9 mouse cellular contexts compared by ENCODE assay signal in the genomic region with DNA sequence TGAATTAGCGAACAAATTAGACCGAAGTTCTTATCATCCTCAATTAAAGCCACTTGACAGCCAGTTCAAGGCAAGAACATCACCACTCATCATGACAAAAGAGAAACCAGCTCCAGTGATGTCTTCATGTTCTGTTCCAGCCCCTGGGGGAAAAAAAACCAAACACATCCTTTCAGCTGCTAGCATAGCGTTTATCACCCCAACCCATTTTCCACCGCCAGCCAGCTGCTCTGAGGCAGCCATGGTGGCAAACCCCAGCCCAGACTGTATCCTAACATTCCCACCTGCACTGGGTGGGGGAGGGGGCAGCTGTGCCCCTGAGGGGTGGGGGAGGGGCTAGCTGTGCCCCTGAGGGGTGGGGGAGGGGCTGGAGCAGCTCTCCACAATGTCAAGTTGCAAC. TPM values are rescaled to one million over a fixed set of nuclear protein-coding genes. Genes with fewer than 3 reads are reported as not detected.
A peak's percentile ranks its signal among the peaks of the same experiment; 100 is the strongest.
DNase-seq lines count a peak whose midpoint lies in the region; ATAC-seq and TF ChIP-seq lines count a peak whose summit lies in the region.
"Had no signal": no experiment of that assay in that cellular context is flagged by ENCODE, and none has a peak within 500 bp of the region (broad histone marks: within the 10 kb centered on the region; RNA-seq: fewer than 3 reads in every experiment).

No protein-coding gene starts in this region.

- no peak overlapping the region for H3K9ac ChIP-seq in heart, embryonic 14.5 days (ENCODE audit: low read length)
- no peak overlapping the region for H3K9ac ChIP-seq in heart, adult 2 months (ENCODE audit: low read depth, low read length)
- H3K9ac ChIP-seq in liver, embryonic 12.5 days = no peak overlapping the region

- WGBS in heart, embryonic 14.5 days = 8% methylated on average over 4 of the region's 4 CpGs
- 19% methylated on average over 4 of the region's 4 CpGs for WGBS in heart, adult 2 months
- 12% methylated on average over 4 of the region's 4 CpGs for WGBS in liver, embryonic 12.5 days (ENCODE audit: insufficient replicate concordance)

- TF ChIP-seq EP300 in heart, adult 2 months (IDR thresholded peaks at IDR 0.05; ENCODE audit: insufficient read depth, low read depth, low read length) = no peak

- H3K9me3 ChIP-seq in heart, embryonic 14.5 days (ENCODE audit: control insufficient read depth, low read length) = 0 out of 2 replicates have a peak, but pooled peaks cover 2% of the 10 kb centered on the region
- H3K9me3 ChIP-seq in liver, embryonic 12.5 days (replicated peaks) = no peaks in the 10 kb centered on the region

- no peak for TF ChIP-seq POLR2A in heart, adult 2 months (IDR thresholded peaks at IDR 0.05; ENCODE audit: insufficient read depth, low read depth, low read length)

- intact Hi-C loops in heart, adult 2 months (cut with DNase I) = no loop called here
- intact Hi-C loops in gastrocnemius, adult 2 months (cut with DNase I) = no loop called here

- peaks cover 21 to 34% of the 10 kb centered on the region in 2 experiments for H3K4me1 ChIP-seq in heart, embryonic 14.5 days (ENCODE audit: control insufficient read depth in 2 of 2, insufficient read depth in 2 of 2, low read length in 2 of 2)
- H3K4me1 ChIP-seq in heart, adult 2 months (ENCODE audit: control insufficient read depth, insufficient read depth, low read length) = peaks cover 4% of the 10 kb centered on the region
- peaks cover 8% of the 10 kb centered on the region; the same call in 1 of the 2 replicates for H3K4me1 ChIP-seq in liver, embryonic 12.5 days

- no peak overlapping the region for H3K4me3 ChIP-seq in heart, embryonic 14.5 days (ENCODE audit: control insufficient read depth in 1 of 2, insufficient read depth in 1 of 2, low read depth in 1 of 2, low read length in 2 of 2)
- no peak overlapping the region for H3K4me3 ChIP-seq in heart, adult 2 months
- H3K4me3 ChIP-seq in liver, embryonic 12.5 days = no peak overlapping the region
- H3K4me3 ChIP-seq in gastrocnemius, adult 2 months = no peak overlapping the region

- peak overlapping the region; percentile 52 to 92 for H3K27ac ChIP-seq in heart, embryonic 14.5 days (replicated peaks in 1 of 2; ENCODE audit: control insufficient read depth in 1 of 2, insufficient read depth in 1 of 2, low read depth in 2 of 2, low read length in 2 of 2)
- H3K27ac ChIP-seq in heart, adult 2 months = no peak overlapping the region
- no peak overlapping the region for H3K27ac ChIP-seq in liver, embryonic 12.5 days
- H3K27ac ChIP-seq in gastrocnemius, adult 2 months = no peak overlapping the region

- TF ChIP-seq CTCF in heart, adult 2 months (IDR thresholded peaks at IDR 0.05) = no peak
- no peak for TF ChIP-seq CTCF in gastrocnemius, adult 2 months (IDR thresholded peaks at IDR 0.05)

- peak overlapping the region; percentile 49 for H3K4me2 ChIP-seq in heart, embryonic 14.5 days (ENCODE audit: low read length)
- H3K4me2 ChIP-seq in liver, embryonic 12.5 days = peak overlapping the region; percentile 37

- peak; percentile 42; the same call in 1 of the 2 replicates for ATAC-seq in heart, embryonic 14.5 days (ENCODE audit: insufficient number of reproducible peaks, insufficient read depth, low FRiP score, low read depth)
- ATAC-seq in liver, embryonic 12.5 days = no peak
- ATAC-seq in cerebellum, adult (ENCODE audit: insufficient number of reproducible peaks, low FRiP score, low TSS enrichment) = no peak

- H3K36me3 ChIP-seq in heart, embryonic 14.5 days (ENCODE audit: control insufficient read depth, insufficient read depth, low read length) = no peaks in the 10 kb centered on the region
- H3K36me3 ChIP-seq in heart, adult 2 months (ENCODE audit: control insufficient read depth, insufficient read depth, low read length) = no peaks in the 10 kb centered on the region
- H3K36me3 ChIP-seq in liver, embryonic 12.5 days = no peaks in the 10 kb centered on the region

- H3K27me3 ChIP-seq in heart, embryonic 14.5 days (ENCODE audit: control insufficient read depth, insufficient read depth, low read length) = no peaks in the 10 kb centered on the region
- H3K27me3 ChIP-seq in heart, adult 2 months (ENCODE audit: control insufficient read depth, insufficient read depth, low read length) = no peaks in the 10 kb centered on the region
- no peaks in the 10 kb centered on the region for H3K27me3 ChIP-seq in liver, embryonic 12.5 days (replicated peaks)

- no peak for DNase-seq in heart, adult 2 months
- peak; percentile 44 for DNase-seq in thymus, postnatal 0 days (ENCODE audit: low spot score)
- no peak for DNase-seq in thymus, postnatal 14 days
- no peak for DNase-seq in gastrocnemius, adult 2 months
- no peak for DNase-seq in cerebellum, adult 8-10 months
- DNase-seq: adrenal gland, postnatal 25 days had no signal

- no peaks in the 10 kb centered on the region for H3K79me2 ChIP-seq in heart, adult 2 months (replicated peaks; ENCODE audit: control insufficient read depth, insufficient read depth, low read length)

RNA-seq across cellular contexts. Expression of a gene that starts 30.3 kb away (rescaled TPM):
- 15.2 and 16.3 TPM in 2 replicates for polyA plus RNA-seq in heart, embryonic 14.5 days (2014; fragmentation: Nextera tagmentation; extraction: Ambion mirVana)
- 10 to 100 TPM; 12.2 to 16.4 TPM for total RNA-seq in heart, adult 2 months (2021)
- 16.3 and 25.5 TPM in 2 replicates for polyA plus RNA-seq in heart, adult 2 months (2012; rRNA removed)
- 26.3 and 30.3 TPM in 2 replicates for polyA plus RNA-seq in thymus, postnatal 0 days (2015; fragmentation: Nextera tagmentation; extraction: Ambion mirVana)
- 4.8 and 5.5 TPM in 2 replicates for polyA plus RNA-seq in liver, embryonic 12.5 days (2016; fragmentation: Nextera tagmentation; extraction: Ambion mirVana)
- total RNA-seq in gastrocnemius, adult 2 months (2021) = 1 to 10 TPM; 3.3 to 4.4 TPM

Comparison
In these comparisons a context has a peak if more than half of its experiments do, and no peak if none do; other contexts are left out.
1. H3K27ac ChIP-seq: peak in heart, embryonic 14.5 days (2 of 2); none in heart, adult 2 months (single experiment), liver, embryonic 12.5 days (single experiment) and gastrocnemius, adult 2 months (single experiment).